Mouse (Mus musculus): Measurements from ENCODE around the gene Gm45062.

DNA sequence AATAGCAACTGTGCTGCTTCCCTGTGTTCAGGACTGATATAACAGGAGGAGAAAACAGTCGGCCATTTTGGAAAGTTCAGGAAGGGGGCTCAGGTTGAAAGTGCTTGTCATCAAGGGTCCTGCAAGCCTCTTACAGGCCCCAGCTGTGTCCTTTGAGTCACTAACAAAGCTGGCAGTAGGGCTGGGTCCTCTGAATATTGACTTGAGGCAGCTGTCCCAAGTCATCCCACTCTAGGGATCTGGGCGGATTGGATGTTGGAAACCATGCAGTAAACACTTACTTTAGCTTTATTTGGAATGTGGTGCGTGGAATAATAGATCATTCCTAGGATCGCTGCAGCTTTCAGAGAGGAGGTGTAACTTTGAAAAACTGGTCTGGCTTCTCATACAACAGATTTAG is 215.6 kb downstream of the Gm45062 start:
- no peak for TF ChIP-seq POLR2A (IDR thresholded peaks at IDR 0.05; ENCODE audit: low read depth, low read length)
- no peak for TF ChIP-seq CTCF (IDR thresholded peaks at IDR 0.05; ENCODE audit: extremely low read depth, insufficient read length, insufficient replicate concordance, low read depth, low read length)
